Mouse (Mus musculus) liver (tissue): Measurements from ENCODE around the gene Zfp879.

ENCODE experiments used
- DNase-seq: peaks from one replicate; pipeline ENCODE4 v3.0.0-alpha.2; 2020; ENCODE audit warnings: mixed read lengths

Gene Zfp879

DNA sequence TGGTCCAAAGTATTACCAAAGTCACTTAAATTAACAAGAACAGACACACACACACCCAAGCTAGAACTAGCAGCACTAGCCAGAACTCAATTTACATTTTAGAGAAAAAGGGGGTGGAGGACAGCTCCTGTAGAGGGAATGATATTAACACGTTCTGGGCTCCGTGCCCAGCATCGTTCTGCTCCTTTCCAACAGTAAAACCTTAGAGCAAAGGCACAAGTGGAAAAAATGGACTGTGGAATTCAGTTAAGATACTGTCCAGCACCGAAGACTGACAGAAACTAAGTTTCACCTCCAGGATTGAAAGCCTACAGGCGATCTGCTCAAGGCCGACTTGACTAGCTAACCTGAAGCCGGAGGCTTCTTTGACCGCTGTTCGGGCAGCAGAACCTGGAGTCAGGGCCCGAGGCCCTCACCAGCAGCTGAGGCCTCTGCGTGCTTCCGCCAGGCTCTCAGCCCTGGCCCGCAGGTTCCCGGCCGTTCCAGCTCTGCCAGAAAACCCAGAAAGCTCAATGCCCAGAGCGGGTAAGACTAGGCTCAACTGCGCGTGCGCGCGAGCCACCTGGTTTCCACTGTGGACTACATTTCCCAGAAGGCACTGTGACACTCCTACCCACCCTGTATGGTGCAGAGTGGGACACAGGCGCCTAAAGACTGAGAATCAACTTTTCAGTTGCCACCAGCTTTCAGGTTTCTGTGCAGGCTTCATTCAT is at the start of gene Zfp879:
Gene Zfp879, minus strand, starts transcription at position 530 of the 713 bp plus-strand sequence.
- peak; percentile 85 for DNase-seq

DNA sequence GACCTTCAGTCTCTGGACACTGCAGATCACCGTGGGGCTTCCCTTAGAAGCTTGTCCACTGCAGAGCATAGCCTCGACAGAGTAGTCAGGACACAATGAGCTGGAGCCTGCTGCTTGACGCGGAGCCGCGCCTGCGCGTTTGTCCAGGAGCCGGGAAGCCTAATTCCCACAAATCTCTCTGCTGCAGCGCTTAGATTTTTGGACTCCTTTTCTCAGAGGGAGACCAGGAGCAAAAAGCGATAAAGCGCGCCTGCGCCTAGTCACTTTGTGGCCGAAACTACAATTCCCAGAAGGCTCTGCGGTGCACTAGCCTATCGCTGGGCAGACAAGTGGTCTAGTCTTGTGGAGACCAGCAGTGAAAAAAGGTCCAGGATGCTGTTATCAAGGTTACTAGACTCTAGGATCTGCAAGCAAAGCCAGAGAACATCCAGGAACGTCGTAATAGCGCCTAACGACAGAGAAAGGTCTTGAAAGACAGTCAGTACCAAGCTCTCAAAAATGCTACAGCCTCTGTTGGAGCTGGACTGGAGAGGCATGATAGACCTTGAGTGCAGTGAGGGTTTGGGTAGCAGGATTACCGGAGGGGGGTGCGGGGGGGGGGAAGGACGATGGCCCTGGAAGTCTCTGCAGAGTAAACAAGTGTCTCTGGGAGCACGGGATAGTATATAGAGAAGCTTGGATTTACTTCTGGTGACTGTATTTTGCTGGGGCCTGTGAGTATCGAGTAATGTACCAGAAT is 46.2 kb upstream of the Zfp879 start, which contains the start of gene Zfp454:
Gene Zfp454, minus strand, starts transcription at position 262 of the 739 bp plus-strand sequence.
- peak; percentile 65 for DNase-seq

DNA sequence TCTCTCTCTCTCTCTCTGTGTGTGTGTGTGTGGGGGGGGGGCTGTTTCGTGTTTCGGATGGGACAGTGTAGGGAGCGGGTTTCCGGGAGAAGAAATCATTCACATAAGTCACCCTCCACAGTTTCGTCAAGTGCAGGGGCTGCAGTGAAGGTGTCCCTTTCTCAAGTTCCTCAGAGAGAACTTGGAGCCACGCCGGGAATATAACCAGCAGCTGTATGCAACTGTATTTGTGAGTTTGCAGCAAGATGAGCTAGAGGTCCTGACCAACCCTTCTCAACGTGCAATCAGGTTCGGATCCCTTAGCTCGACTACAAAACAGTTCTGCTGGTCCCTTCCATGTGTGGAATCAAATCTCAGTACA is 45.6 kb upstream of the Zfp879 start:
- DNase-seq: no peak

DNA sequence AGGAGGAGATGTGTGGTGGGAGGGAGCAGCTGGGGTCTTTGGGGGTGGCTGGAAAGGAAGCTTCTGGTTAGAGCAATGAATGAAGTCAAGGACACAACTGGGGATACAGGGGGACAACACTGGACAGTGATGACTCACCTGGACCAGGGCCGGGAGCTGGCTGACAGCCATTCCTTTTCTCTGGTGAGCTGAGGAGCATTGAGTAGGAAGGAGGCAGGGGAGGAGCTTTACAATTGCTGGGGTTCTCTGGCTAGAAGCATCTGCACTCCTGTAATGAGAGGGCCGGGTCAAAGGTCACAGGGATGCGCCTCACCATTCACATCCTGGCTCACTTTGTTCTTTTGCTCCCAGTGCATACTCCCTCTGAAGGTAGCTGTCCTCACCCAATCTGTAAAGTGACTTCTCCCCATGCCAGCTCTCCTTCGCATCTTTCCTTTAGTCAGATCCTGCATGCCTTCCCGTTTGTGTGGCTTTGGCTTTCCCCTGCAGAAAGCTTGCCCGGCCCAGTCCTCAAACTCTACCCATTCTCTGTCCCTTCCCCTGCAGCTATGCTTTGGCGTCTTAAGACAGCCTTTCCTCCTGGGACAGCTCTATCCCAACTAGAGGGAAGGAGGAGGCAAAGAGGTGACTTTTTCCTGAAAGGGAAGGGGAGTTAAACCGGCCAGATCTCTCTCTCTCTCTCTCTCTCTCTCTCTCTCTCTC is 45.0 kb upstream of the Zfp879 start:
- no peak for DNase-seq

DNA sequence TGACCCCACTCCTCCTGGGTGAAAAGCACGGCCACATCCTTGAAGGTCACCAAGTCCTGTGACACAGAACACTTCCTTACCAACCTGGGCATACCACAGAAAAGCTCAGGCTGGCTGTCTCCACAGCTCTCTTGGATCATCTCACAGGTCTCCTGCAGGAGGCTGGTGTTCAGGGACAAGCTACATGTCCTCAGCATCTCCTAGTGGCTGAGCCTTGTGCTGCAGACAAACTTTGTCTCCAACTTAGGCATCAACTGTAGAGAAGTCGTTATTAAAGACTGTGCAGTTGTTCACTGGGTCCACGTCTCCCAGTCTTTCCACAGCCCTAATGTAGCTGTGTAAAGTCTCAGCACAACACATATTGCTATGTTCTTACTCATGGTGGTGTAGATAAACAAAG is 42.4 kb upstream of the Zfp879 start:
- no peak for DNase-seq

DNA sequence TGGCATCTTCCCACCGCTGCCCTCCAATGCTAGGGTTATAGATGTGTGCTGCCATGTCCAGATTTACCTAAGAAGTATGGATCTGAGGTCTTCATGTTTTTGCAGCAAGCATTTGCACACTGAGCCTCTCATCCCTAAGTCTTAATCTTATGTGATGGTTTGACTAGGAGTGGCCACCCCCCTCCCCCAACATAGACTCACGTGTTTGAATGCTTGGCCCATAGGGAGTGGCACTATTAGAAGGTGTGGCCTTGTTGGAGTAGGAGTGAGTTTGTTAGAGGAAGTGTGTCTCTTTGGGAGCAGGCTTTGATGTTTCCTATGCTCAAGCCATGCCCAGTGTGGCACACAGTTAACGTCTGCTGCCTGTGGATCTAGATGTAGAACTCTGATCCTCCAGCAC is 37.3 kb upstream of the Zfp879 start:
- no peak for DNase-seq

DNA sequence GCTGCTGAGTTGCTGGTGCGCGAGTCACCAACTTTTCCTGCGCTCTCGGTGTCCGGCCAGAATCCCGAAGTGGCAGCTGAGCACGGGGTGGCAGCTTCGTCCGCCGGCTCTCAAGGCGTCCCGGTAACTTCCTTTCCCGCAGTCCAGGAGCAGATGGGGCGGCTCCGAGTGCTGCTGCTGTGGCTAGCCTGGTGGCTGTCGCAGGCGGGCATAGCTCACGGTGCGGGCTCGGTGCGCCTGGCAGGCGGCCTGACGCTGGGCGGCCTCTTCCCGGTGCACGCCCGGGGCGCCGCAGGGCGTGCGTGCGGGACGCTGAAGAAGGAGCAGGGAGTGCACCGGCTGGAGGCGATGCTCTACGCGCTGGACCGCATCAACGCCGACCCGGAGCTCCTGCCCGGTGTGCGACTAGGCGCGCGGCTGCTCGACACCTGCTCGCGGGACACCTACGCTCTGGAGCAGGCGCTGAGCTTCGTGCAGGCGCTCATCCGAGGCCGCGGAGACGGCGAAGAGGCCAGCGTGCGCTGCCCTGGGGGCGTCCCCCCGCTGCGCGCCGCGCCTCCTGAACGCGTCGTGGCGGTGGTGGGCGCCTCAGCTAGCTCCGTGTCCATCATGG is 9.7 kb upstream of the Zfp879 start:
- DNase-seq: no peak

DNA sequence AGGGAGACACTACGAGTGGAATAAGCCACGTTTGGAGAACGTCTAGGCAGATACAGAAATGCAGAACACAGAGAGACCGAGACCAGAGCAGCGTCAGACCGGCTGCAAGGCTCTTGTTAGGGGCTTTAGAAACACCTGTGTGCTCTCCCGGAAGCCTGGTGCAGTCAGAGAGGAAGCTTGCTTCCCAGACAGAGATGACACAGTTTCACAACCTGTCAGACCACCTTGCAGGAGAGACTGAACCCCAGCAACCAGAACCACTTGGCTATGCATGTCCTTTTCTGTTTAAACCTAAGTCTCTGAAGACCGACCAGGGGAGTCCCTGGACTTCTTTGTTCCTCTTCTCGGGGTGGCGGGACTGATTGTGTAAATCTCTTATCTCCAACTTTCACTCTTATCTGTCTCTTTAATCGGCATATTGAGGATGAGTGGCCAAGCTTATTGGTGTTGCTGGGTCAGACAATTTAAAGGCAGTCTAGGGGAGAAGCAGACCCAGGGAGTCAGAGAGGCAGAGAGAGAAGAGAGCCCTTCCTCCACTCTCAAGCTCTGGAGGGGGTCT is 8.9 kb upstream of the Zfp879 start, which contains the start of gene Grm6:
Gene Grm6, plus strand, starts transcription at position 509 of the 559 bp plus-strand sequence.
- no peak for DNase-seq

DNA sequence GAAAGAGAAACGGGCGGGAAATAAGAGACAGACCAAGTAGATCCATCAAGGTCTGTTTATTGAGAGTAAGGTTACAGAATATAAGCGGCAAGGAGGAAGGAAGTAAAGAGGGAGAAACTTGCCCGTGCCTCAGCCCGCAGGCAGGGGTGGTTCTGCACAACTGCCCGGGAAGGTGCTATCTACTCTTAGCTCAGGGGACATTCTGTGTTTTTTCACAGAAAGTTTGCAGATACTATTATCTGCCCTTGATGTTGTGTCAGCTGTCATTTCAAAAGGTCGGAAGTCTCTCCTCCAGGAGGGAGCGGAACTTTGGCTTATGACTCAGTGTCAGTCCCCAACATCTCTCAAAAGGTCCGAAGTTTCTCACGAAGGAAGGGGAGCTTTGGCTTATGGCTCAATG is 8.0 kb upstream of the Zfp879 start:
- no peak for DNase-seq

DNA sequence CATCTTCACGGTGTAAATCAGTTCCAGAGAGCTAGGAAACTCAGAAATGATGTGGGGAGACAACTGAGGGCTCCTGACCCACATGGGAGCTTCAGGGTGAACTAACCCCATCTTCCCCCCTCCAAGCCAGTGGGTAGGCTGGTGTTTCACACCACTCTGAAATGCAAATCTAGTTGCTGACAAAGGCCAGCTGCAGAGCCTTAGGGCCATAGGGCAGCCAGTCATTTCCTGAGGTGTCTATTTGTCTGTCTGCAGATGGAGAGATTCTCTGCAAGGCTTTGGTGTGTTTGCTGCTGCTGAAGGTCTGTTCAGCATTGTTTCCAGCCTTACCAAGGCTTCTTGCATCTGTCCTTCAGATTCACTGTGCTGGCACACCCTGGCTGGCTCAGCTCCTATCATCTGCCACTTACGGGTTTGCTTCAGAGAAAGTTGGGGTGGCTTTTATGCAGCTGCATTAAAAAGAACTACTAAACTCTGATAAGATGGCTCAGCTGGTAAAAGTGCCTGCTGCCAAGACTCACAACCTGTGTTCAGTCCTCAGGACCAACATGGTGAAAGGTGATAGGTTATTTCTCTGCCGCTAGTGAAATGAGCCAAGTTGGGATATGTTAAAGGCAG is 7.3 kb upstream of the Zfp879 start:
- no peak for DNase-seq

DNA sequence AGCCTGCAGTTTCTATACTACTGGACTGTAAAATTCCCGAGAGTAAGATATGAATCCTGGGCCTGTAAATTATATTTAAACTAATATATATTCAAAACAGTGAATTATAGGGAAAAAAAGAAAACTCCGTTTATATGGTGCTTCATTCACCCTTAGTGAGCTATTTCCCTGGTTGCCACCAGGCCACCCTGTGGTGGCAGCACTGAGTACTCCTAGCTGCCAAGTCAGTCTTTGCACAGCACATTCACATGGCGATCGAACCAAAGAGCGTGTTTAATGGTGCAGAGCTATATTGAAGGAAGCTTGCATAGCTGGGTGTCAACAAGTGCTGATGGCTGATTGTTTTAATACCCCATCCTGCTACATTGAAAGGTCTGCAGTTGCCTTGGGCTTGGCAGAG is 5.7 kb upstream of the Zfp879 start:
- no peak for DNase-seq

DNA sequence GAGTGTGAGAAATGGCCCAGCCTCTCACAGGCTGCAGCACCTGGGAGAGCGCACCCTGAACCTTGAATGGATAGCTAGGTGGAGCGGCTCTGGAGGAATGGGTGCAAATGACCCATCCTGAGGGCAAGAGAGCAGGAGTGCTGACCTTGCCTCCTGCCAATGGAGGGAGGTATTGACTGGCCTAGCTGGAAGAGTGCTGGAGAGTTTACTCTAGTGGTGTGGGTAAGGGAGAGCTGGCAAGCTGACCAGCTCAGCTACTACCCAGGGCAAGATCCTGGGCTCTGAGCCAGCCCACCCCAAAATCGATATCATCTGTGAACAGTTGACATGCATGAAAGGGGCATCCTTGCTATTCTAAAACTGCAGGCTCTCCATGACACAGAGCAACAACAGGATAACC is 4.6 kb upstream of the Zfp879 start:
- no peak for DNase-seq

DNA sequence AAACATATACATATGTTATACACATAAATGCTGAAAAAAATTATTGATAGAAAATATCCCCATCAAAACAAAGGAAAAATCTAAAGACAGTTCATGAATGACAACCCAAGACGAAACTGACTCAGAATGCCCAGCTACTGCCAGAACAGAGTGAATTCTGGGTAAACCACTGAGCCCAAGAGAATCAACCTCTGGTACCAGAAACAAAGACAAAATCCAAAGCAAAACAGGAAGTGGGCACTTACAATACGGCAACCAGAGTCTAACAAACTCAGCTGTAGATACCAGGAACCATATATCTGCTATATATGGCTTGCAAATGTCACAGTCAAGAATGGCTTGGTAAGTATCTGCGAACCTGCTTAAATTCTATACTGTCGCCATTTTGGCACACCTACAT is 5.6 kb downstream of the Zfp879 start:
- DNase-seq: no peak

DNA sequence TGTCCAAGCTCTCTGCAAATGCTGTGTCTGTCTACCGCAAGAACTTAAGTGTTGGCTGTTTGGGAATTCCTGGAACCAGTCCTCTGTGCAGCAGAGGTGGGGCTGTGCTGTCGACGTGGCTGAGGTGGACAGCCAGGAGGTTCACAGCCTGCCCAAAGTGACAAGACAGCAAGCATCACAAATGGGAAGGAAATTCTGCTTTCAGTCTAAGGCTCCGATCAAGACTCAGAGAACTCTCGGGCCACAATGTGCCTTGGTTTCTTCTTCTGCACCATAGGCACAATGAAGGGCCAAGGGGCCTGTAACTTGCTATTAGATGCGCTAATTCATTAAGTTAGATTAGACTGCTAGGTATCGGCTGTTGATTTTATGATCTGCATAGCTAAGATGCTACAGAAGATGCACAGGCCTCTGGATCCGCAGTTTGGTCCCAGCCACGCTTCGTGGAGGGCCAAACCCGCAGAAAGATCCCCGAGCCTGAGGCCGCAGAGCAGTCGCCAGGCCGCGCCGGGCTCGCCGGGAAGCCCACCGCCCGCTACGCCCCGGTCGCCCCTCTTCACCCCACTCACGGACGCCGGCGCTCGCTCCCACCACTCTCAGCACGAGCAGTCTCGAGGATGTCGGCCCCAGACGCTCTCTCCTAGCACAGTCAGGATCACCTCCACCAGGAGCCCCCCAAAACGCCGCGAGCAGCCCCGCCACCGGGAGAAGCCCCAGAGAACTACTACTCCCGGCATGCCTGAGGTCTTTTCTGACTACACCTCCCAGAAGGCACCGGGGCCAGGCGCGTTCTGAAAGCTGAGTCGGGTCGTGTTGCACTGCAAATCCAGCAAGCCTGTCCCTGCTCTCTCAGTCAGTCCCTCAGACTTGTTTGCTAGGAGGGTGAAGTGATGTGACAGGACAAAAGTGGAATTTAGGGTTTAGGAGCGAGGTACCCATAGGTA is 14.1 kb downstream of the Zfp879 start, which contains the start of gene Zfp354c:
Gene Zfp354c, minus strand, starts transcription at position 715 of the 944 bp plus-strand sequence.
- peak; percentile 82 for DNase-seq

DNA sequence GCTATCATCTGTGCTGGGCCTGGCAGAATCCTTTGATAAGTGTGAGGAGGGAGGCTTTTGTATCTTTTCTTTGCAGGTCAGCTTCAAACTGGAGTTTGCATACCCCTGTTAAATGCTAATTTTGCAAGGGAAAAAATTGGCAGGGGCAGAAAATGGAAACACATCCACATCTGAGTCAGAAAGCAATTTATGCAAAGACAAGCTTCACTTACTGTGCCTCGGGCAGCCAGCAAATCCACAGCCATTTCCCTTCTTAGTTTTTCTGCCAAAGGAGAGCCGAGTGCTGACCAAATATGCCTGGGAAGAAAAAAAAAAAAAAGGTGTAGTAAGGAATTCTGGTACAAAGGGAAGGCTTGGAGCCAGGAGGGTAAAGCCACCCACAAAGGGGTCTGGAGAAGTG is 15.1 kb downstream of the Zfp879 start:
- DNase-seq: no peak

DNA sequence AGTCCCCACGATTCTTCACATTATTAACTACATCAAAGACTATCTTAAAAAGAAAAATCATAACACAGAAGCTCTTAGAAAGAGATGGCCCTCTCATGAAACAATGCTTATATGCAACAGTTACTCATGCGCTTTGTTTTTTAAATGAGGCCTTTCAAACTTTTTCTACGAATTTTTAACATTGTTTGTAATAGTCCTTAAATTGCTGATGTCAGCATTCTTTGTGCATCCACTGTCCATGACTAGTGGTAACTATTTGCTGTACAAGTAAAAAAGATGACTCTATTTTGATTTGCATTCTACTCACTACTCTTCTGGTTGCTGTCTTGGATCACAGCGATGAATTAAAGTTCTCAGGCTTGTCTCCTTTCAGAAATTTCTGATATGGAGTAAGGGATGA is 27.1 kb downstream of the Zfp879 start:
- DNase-seq: no peak

DNA sequence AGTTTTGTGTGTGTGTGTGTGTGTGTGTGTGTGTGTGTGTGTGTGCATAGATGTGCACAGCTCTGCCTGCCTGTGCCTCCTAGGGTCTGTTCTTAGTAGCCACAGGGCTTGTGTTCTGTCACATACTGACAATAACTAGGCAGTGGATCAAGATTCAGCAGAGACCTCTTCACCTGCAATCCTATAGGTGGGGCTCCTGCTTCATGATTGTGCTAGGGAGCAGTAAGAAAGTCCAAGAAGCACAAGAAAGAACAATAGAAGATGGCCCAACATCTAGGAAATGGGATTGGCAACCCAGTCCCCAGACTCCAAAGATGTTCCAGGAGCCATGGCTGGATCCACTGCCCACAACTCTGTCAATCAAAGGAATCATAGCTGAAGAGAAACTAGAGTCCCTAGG is 42.5 kb downstream of the Zfp879 start:
- DNase-seq: no peak

DNA sequence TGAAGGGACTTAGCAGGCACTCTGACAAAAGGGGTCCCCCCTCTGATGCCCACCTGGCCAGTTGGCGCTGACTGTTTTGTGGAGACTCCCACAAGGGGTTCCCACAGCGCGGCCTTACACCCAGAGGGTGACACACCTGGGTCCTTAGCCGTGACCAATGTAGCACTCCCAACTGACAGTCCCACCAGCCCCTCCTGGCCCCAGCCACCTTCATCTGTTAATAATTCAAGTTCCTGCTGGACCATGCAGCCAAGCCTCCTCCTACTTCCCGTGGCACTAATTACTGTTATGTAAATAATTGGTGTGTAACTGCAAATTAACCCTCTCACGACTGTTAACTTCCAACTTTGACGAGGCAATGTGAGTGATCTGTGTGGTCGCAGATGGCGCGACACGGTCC is 43.7 kb downstream of the Zfp879 start:
- DNase-seq: no peak
